Mouse (Mus musculus) layer of hippocampus, adult 8-10 months (tissue): ENCODE data around the gene Chst15. TPM values are rescaled to one million over a fixed set of nuclear protein-coding genes. Genes with fewer than 3 reads are reported as not detected.

ENCODE experiments used
- DNase-seq, 2 experiments: peaks; one replicate each; pipeline ENCODE4 v3.0.0; 2022; ENCODE audit warnings: low spot score in 2 of 2
- total RNA-seq, 4 experiments: library from RNA; stranded (reverse); gene quantifications; 2 replicates each; pipeline ENCODE4 v1.2.4; 2022

The Chst15 gene
- total RNA-seq, 4 experiments from 2014 or later, result 43.0 to 51.0 (median 47.8) TPM

GRCm38 (mm10) chr7:132337268-132337917 lies 20.4 kb upstream of the Chst15 start:
- DNase-seq, result no peak

- DNase-seq, result no peak
Measured at GRCm38 (mm10) chr7:132336781-132337180, 19.8 kb upstream of the Chst15 start.

GRCm38 (mm10) chr7:132335367-132335766 lies 18.3 kb upstream of the Chst15 start:
- no peak for DNase-seq

GRCm38 (mm10) chr7:132333078-132333477 lies 16.1 kb upstream of the Chst15 start:
- DNase-seq, result no peak

GRCm38 (mm10) chr7:132332176-132332575 lies 15.1 kb upstream of the Chst15 start:
- DNase-seq, result no peak

- DNase-seq, result no peak
Measured at GRCm38 (mm10) chr7:132330179-132330578, 13.2 kb upstream of the Chst15 start.

- no peak for DNase-seq
Measured at GRCm38 (mm10) chr7:132328648-132329047, 11.6 kb upstream of the Chst15 start.

GRCm38 (mm10) chr7:132325549-132326331 lies 8.7 kb upstream of the Chst15 start:
- DNase-seq, result no peak

GRCm38 (mm10) chr7:132323430-132323829 lies 6.4 kb upstream of the Chst15 start:
- DNase-seq, result no peak

- DNase-seq, result no peak
Measured at GRCm38 (mm10) chr7:132321392-132321958, 4.4 kb upstream of the Chst15 start.

GRCm38 (mm10) chr7:132316101-132317035 lies 660 bp downstream of the Chst15 start:
- peak; percentile 32 to 38 for DNase-seq

- peak; percentile 55 to 60 for DNase-seq
Measured at GRCm38 (mm10) chr7:132315149-132316091, 1.6 kb downstream of the Chst15 start.

GRCm38 (mm10) chr7:132312396-132312795 lies 4.6 kb downstream of the Chst15 start:
- DNase-seq, result peak; percentile 38 to 47

GRCm38 (mm10) chr7:132308537-132309191 lies 8.4 kb downstream of the Chst15 start:
- no peak for DNase-seq

GRCm38 (mm10) chr7:132307722-132308271 lies 9.2 kb downstream of the Chst15 start:
- no peak for DNase-seq

GRCm38 (mm10) chr7:132306671-132307412 lies 10.2 kb downstream of the Chst15 start:
- DNase-seq, result no peak

GRCm38 (mm10) chr7:132305492-132306375 lies 11.3 kb downstream of the Chst15 start:
- DNase-seq, result no peak
